Comparison of ENCODE assay signal across 7 mouse cellular contexts in genomic region chr9:79723090-79723489, GRCm38 (mm10).
DNase-seq lines count a peak whose midpoint lies in the region.

No protein-coding gene starts in this region.

- peak; percentile 66 for DNase-seq in kidney, adult 9 months
- DNase-seq in kidney, adult 8-10 months: no peak
- peak; percentile 81 for DNase-seq in 3T3-L1 (ENCODE audit: low read depth, low spot score)
- peak; percentile 37 to 46 for DNase-seq in B cell, adult 2 months
- DNase-seq in embryo, embryonic 9.5 days (ENCODE audit: extremely low spot score): peak; percentile 46
- DNase-seq in testis, postnatal 14 days (ENCODE audit: low spot score): no peak
- DNase-seq in neural tube, embryonic 10.5 days (ENCODE audit: extremely low spot score, low spot score): no peak

Comparison
In these comparisons a context has a peak if more than half of its experiments do, and no peak if none do; other contexts are left out.
1. DNase-seq: peak in kidney, adult 9 months (single experiment), 3T3-L1 (single experiment), B cell, adult 2 months (2 of 2) and embryo, embryonic 9.5 days (single experiment); none in kidney, adult 8-10 months (0 of 2), testis, postnatal 14 days (single experiment) and neural tube, embryonic 10.5 days (single experiment).